Mouse (Mus musculus) right cerebral cortex, adult 18-20 months (tissue): ENCODE data around the gene Ppp1r15a.
"Not testable (repeated sequence)": the region's sequence is repeated elsewhere in the genome, so short reads cannot be mapped to it uniquely, and the experiment has no call there.

ENCODE experiments used
- DNase-seq: peaks from one replicate; pipeline ENCODE4 v3.0.0; 2022; ENCODE audit warnings: mixed read lengths

Ppp1r15a gene

GRCm38 (mm10) chr7:45480310-45480709 lies 45.8 kb downstream of the Ppp1r15a start:
- not testable (repeated sequence) for DNase-seq

- no peak for DNase-seq
Measured at GRCm38 (mm10) chr7:45478774-45479173, 47.3 kb downstream of the Ppp1r15a start.

GRCm38 (mm10) chr7:45477003-45477402 lies 49.1 kb downstream of the Ppp1r15a start:
- DNase-seq: peak; percentile 66

GRCm38 (mm10) chr7:45476453-45476852 lies 49.6 kb downstream of the Ppp1r15a start:
- no peak for DNase-seq

- DNase-seq: no peak
Measured at GRCm38 (mm10) chr7:45475291-45475969, 50.6 kb downstream of the Ppp1r15a start.
